Mouse (Mus musculus): Measurements from ENCODE around the gene Sectm1a.

DNA sequence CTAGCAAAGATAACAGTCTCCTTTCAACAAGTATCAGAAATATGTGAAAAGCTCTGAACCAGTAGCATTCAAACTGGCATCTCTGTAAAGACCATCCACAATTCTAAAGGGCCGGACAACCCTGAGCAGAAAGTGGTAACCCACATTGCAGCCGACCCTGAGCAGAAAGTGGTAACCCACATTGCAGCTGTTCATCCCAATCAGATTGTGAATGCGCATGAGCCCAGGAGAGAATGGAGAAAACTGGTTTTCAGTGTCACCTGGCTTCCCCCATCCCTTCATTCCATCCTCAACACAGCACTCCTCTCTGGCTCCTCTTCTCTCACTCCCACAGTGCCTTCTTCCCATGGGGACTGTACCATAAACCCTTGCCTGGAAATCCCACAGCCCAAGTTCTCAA is 46.4 kb upstream of the Sectm1a start:
- no peak for TF ChIP-seq CTCF (IDR thresholded peaks at IDR 0.05; ENCODE audit: extremely low read depth, insufficient read depth, low read length)
- no peak for TF ChIP-seq POLR2A (IDR thresholded peaks at IDR 0.05; ENCODE audit: extremely low read depth, insufficient read depth, low read length)

Measured in cortical plate, adult 2 months (tissue).